Mouse (Mus musculus) hindbrain, embryonic 16.5 days (tissue): ENCODE measurements around the gene Fcgr2b. TPM values are rescaled to one million over a fixed set of nuclear protein-coding genes. Genes with fewer than 3 reads are reported as not detected.
"Not testable (repeated sequence)": the region's sequence is repeated elsewhere in the genome, so short reads cannot be mapped to it uniquely, and the experiment has no call there.

Experiments used
- ATAC-seq: fragments of 200-750 bp; cut with Nextera tagmentation; 2 replicates; pipeline ENCODE4 v1.8.0; 2017; ENCODE audit warnings: moderate TSS enrichment, moderate library complexity
- H3K27ac ChIP-seq: fragments of 300-500 bp; sonication (generic); 2 replicates; pipeline ENCODE4 v1.5.1; 2014; ENCODE audit warnings: low read depth, mild to moderate bottlenecking, control low read depth, low read length, moderate library complexity
- H3K27me3 ChIP-seq: fragments of 300-500 bp; sonication (generic); replicated peaks from 2 replicates; pipeline ENCODE4 v1.6.1; 2014; ENCODE audit warnings: low read length; ENCODE audit not compliant: control insufficient read depth, insufficient read depth
- H3K36me3 ChIP-seq: fragments of 300-500 bp; sonication (generic); 2 replicates; pipeline ENCODE4 v1.6.1; 2014; ENCODE audit warnings: mild to moderate bottlenecking, low read length, moderate library complexity, mixed read lengths; ENCODE audit not compliant: control insufficient read depth, insufficient read depth
- H3K4me1 ChIP-seq: fragments of 300-500 bp; sonication (generic); 2 replicates; pipeline ENCODE4 v1.6.1; 2014; ENCODE audit warnings: low read depth, low read length; ENCODE audit not compliant: control insufficient read depth, insufficient read depth
- H3K4me2 ChIP-seq: fragments of 300-500 bp; sonication (generic); 2 replicates; pipeline ENCODE4 v1.6.1; 2014; ENCODE audit warnings: mild to moderate bottlenecking, low read length, control low read depth, moderate library complexity
- H3K4me3 ChIP-seq: fragments of 300-500 bp; sonication (generic); 2 replicates; pipeline ENCODE4 v1.5.1; 2014; ENCODE audit warnings: mild to moderate bottlenecking, low read length, control low read depth, moderate library complexity
- H3K9ac ChIP-seq: fragments of 300-500 bp; sonication (generic); 2 replicates; pipeline ENCODE4 v1.6.1; 2014; ENCODE audit warnings: low read depth, mild to moderate bottlenecking, control low read depth, low read length, moderate library complexity
- H3K9me3 ChIP-seq: fragments of 300-500 bp; sonication (generic); 2 replicates; pipeline ENCODE4 v1.6.1; 2014; ENCODE audit warnings: mild to moderate bottlenecking, low read length, moderate library complexity; ENCODE audit not compliant: control insufficient read depth
- WGBS: fragments of 180-500 bp; shearing (Covaris S2); extraction: QIAGEN DNeasy Blood & Tissue Kit; methylation state at CpG from one replicate; pipeline ENCODE4 v1.1.7; 2014; 5-methylcytosine and 5-hydroxymethylcytosine counted together
- polyA plus RNA-seq: library from polyadenylated mRNA; unstranded; fragments of >200 nt; fragmentation: Nextera tagmentation; extraction: Ambion mirVana; gene quantifications from 2 replicates; pipeline ENCODE4 v1.2.1, GENCODE M21; 2015

The Fcgr2b gene
- polyA plus RNA-seq, 1 experiment from 2014 or later: 2.3 TPM

DNA sequence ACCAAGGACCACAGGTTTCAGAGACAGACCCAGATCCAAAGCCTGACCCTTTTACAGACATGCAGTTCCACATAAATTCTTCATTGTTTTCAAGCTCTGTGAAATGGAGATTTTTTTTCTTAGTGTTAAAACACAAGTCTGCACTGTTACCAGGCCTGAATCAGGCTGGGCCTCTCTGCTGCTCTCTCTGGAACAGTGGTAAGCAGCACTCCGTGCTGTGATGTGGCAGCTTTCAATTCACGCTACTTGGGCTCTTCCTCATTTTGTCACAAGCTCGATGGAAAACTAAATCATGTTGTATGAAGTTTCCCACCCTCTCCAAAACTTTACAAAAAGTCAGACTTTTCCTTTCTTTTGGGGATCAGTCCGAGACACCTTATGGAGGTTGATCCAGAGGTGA lies 6.7 kb upstream of the Fcgr2b start:
- Histone ChIP-seq H3K27ac (no peak overlapping the region), H3K27me3 (no peaks in the 10 kb centered on the region), H3K4me1 (no peaks in the 10 kb centered on the region), H3K4me3 (no peak overlapping the region), H3K9me3 (no peaks in the 10 kb centered on the region), H3K9ac (no peak overlapping the region), H3K4me2 (no peak overlapping the region), H3K36me3 (no peaks in the 10 kb centered on the region)
- WGBS: 77% methylated on average over 4 of the region's 4 CpGs
- no peak for ATAC-seq

DNA sequence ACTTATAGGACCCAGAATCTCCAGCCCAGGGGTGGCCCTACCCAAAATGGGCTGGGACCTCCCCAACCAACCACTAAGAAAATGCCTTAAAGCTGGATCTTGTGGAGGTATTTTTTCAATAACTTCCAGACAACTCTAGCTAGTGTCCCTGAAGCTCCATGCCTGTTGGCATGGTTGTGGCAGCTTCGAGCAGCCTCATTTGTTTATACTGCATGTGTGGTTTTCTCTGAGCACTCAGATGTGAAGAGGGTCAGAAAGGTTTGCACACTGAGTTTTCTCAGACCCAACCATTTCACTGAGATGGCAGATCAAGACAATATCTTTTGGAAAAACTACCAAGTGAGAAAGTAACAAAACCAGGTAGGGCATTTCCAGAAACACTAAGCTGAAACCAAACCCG lies 6.0 kb upstream of the Fcgr2b start:
- Histone ChIP-seq H3K4me3 (no peak overlapping the region), H3K4me1 (no peaks in the 10 kb centered on the region), H3K27me3 (no peaks in the 10 kb centered on the region), H3K36me3 (no peaks in the 10 kb centered on the region), H3K27ac (no peak overlapping the region), H3K4me2 (no peak overlapping the region), H3K9me3 (no peaks in the 10 kb centered on the region), H3K9ac (no peak overlapping the region)
- no peak for ATAC-seq
- 86% methylated on average over 2 of the region's 2 CpGs for WGBS

DNA sequence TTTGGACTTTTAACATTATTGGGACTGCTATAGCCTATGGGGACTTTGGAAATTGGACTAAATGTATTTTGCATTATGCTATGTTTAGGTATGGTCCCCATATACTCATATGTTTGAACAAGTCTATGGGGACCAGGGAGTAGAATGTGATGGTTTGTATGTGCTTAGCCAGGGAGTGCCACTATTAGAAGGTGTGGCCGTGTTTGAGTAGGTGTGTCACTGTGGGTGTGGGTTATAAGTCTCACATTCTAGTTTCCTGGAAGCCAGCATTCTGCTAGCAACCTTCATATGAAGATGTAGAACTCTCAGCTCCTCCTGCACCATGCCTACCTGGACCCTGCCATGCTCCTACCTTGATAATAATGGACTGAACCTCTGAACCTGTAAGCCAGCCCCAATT lies 5.3 kb upstream of the Fcgr2b start:
- ATAC-seq: not testable (repeated sequence)
- WGBS: 86% methylated on average over 1 of the region's 1 CpGs

GRCm38 (mm10) chr1:170978601-170979000 lies 2.3 kb upstream of the Fcgr2b start:
- H3K27me3 ChIP-seq: no peaks in the 10 kb centered on the region
- H3K4me3 ChIP-seq: no peak overlapping the region
- 82% methylated on average over 4 of the region's 4 CpGs for WGBS
- H3K27ac ChIP-seq: no peak overlapping the region
- no peak overlapping the region for H3K9ac ChIP-seq
- no peak for ATAC-seq
- H3K4me1 ChIP-seq: no peaks in the 10 kb centered on the region
- no peaks in the 10 kb centered on the region for H3K9me3 ChIP-seq
- no peaks in the 10 kb centered on the region for H3K36me3 ChIP-seq
- H3K4me2 ChIP-seq: no peak overlapping the region

More for the DNA sequence above, 5.3 kb upstream of the Fcgr2b start:
- not testable (repeated sequence) for H3K27me3 ChIP-seq, H3K4me3 ChIP-seq, H3K9ac ChIP-seq, H3K4me2 ChIP-seq, H3K27ac ChIP-seq, H3K4me1 ChIP-seq, H3K36me3 ChIP-seq, H3K9me3 ChIP-seq

DNA sequence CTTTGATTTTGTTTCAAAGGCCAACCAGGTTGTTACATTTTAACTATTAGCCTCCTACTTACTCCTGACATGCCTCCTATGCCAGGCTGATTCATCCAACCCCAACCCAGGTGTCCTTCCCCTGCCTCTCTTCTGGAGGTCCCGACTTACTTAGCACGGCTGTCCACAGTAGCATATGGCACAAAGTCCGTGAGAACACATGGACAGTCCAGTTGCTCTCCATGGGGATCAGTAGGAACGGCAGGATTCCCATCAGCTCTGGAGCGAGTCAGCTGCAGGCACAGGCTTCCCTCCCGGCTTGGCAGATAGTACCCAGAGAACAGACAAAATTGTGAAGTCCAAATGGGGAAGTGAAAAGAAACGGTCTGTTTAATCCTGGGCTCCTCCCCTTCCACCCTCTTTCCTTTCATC lies 591 bp downstream of the Fcgr2b start:
- H3K36me3 ChIP-seq: no peaks in the 10 kb centered on the region
- no peak overlapping the region for H3K9ac ChIP-seq
- ATAC-seq: no peak
- no peak overlapping the region for H3K27ac ChIP-seq
- no peak overlapping the region for H3K4me3 ChIP-seq
- no peak overlapping the region for H3K4me2 ChIP-seq
- no peaks in the 10 kb centered on the region for H3K9me3 ChIP-seq
- 74% methylated on average over 7 of the region's 7 CpGs for WGBS
- no peaks in the 10 kb centered on the region for H3K4me1 ChIP-seq
- no peaks in the 10 kb centered on the region for H3K27me3 ChIP-seq

GRCm38 (mm10) chr1:170975350-170975749 lies 997 bp downstream of the Fcgr2b start:
- H3K4me2 ChIP-seq, H3K27ac ChIP-seq, H3K9me3 ChIP-seq, H3K36me3 ChIP-seq, H3K4me3 ChIP-seq, H3K4me1 ChIP-seq, H3K27me3 ChIP-seq, H3K9ac ChIP-seq, ATAC-seq: not testable (repeated sequence)
- WGBS: 91% methylated on average over 2 of the region's 2 CpGs

DNA sequence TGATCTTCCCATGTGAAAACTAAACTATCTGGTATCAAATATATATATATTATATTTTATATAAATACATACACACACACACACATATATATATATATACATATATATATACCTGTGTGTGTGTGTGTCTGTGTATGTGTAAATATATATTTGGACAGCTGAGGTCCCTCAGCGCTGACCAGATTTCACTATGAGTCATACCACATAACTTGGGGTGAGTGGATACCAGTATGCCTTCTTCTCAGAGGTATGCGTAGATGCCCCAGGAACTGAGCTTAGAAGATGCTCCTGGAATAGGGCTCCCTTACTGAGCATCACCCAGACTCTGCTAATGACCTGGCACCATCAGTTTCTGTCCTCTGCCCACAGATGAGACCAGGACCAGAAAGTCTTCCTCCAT lies 1.6 kb downstream of the Fcgr2b start:
- no peaks in the 10 kb centered on the region for H3K36me3 ChIP-seq

DNA sequence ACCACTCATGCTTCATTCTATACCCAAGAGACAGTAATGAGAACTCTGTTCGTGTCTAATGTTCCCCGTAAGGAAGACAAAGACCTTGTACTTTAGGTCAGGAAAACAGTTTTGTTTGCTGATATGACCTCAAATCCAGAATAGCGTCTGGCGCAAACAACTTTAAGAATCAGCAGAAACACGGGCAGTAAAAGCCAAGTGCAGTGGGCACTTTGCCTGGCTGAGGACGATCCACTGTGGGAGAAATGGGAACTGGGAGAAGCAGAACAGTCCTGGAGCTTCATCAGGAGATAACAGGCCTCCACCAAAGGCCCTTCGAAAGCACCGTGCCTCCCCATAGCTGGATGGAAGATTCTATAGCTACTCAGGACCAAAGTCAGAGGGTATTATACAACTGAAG lies 2.2 kb downstream of the Fcgr2b start:
- H3K4me3 ChIP-seq: no peak overlapping the region
- no peaks in the 10 kb centered on the region for H3K36me3 ChIP-seq
- H3K9ac ChIP-seq: no peak overlapping the region
- no peaks in the 10 kb centered on the region for H3K9me3 ChIP-seq
- no peaks in the 10 kb centered on the region for H3K4me1 ChIP-seq
- 88% methylated on average over 8 of the region's 8 CpGs for WGBS
- H3K4me2 ChIP-seq: no peak overlapping the region
- no peaks in the 10 kb centered on the region for H3K27me3 ChIP-seq
- no peak overlapping the region for H3K27ac ChIP-seq
- no peak for ATAC-seq

More for the DNA sequence above, 1.6 kb downstream of the Fcgr2b start:
- WGBS: 97% methylated on average over 2 of the region's 2 CpGs
- no peak for ATAC-seq
- no peak overlapping the region for H3K9ac ChIP-seq
- H3K27ac ChIP-seq: no peak overlapping the region
- H3K4me3 ChIP-seq: no peak overlapping the region
- H3K27me3 ChIP-seq: no peaks in the 10 kb centered on the region
- no peak overlapping the region for H3K4me2 ChIP-seq
- H3K9me3 ChIP-seq: no peaks in the 10 kb centered on the region
- H3K4me1 ChIP-seq: no peaks in the 10 kb centered on the region

DNA sequence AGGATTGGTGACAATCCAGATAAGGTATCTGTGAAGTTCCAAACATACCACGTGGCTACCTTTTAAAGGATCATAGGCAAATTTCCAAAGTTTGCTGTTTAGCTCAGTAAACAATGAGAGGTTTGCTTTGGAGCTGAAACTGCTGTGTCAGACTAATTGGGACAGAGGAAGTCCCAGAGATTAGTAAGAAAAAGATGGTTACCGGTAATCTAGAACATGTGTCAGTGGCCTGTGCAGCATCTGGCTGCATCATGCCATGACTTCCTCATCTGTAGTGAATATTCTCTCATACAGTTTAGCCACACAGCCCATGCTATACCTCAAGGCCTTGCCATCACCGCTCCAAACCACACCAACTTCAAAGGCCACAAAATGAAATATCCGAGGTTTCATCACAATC lies 3.4 kb downstream of the Fcgr2b start:
- no peaks in the 10 kb centered on the region for H3K9me3 ChIP-seq
- no peaks in the 10 kb centered on the region for H3K27me3 ChIP-seq
- H3K4me3 ChIP-seq: no peak overlapping the region
- WGBS: 81% methylated on average over 4 of the region's 4 CpGs
- H3K4me1 ChIP-seq: no peaks in the 10 kb centered on the region
- no peak overlapping the region for H3K9ac ChIP-seq
- no peak for ATAC-seq
- H3K36me3 ChIP-seq: no peaks in the 10 kb centered on the region
- H3K27ac ChIP-seq: no peak overlapping the region
- H3K4me2 ChIP-seq: no peak overlapping the region

DNA sequence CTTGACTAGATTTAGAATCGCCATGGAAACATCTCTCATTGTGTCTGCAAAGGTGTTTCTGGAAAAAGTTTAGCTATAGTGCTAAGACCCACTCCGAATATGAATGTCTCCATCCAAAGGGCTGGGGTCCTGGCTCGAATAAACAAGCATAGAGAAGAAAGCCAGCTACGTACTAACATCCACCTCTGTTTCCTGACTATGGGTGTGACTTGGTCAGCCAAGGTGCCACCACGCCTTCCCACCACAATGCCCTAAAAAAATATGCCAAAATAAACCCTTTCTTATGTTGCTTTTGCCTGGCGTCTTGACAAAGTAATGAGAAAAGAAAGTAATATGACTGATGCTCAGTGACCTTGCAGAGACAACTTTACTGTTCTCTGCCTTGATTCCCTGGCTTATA lies 3.9 kb downstream of the Fcgr2b start:
- Histone ChIP-seq H3K9ac (no peak overlapping the region), H3K4me3 (no peak overlapping the region), H3K27me3 (no peaks in the 10 kb centered on the region), H3K4me2 (no peak overlapping the region), H3K4me1 (no peaks in the 10 kb centered on the region), H3K27ac (no peak overlapping the region), H3K9me3 (no peaks in the 10 kb centered on the region), H3K36me3 (no peaks in the 10 kb centered on the region)
- WGBS: 85% methylated on average over 6 of the region's 6 CpGs
- no peak for ATAC-seq
